Mouse (Mus musculus): ENCODE results near the gene Cdc20b.

- TF ChIP-seq CTCF (IDR thresholded peaks at IDR 0.05; ENCODE audit: low read depth) (no peak), EP300 (IDR thresholded peaks at IDR 0.05; ENCODE audit: low read depth) (no peak)
These were observed 532 bp upstream of the Cdc20b start for GRCm38 (mm10) chr13:113034271-113034886.

Measured in liver, postnatal 0 days (tissue).